Mouse (Mus musculus) cerebral cortex, adult 2 months (tissue): Measurements from ENCODE around the gene Tsku.

Experiments
- WGBS: fragments of 180-500 bp; shearing (Covaris S2); methylation state at CpG from one replicate; pipeline ENCODE4 v1.1.7; 2018; 5-methylcytosine and 5-hydroxymethylcytosine counted together

The Tsku gene

DNA sequence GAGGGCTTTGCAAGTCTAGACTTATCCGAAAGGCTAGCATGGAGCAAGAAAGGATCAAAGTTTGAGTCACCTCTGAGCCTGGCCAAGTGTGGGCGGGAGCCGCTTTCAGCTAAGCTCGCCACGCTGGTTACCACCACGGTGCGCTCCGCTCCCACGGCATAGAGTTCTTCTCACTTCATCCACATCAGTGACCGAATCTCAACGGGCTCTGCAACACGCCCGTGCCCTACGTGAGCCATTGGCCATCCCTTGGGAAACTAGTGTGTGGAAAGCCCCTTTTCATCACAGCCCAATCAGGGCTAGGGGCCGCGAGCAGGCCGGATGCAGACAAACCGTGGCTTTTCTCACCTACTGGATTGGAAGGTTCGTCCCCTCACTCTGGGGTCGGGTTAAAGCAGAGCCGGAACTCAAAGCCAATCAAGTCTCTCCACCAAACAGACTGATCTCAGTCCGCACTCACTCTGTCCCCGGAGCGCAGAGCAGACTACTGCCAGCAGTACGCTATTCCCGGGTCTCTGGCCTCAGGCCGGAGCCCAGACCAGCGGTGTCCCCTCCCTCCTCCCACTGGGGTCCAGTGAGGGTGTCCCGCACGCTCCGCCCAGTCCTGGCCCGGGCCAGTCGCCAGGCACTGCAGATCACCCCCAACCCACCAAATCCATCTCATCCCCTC lies 1.0 kb downstream of the Tsku start:
- 6% methylated on average over 33 of the region's 33 CpGs for WGBS

- WGBS = 92% methylated on average over 1 of the region's 1 CpGs
Measured at GRCm38 (mm10) chr7:98358016-98358415, 3.1 kb downstream of the Tsku start.

- 94% methylated on average over 5 of the region's 5 CpGs for WGBS
Measured at GRCm38 (mm10) chr7:98357324-98357723, 3.8 kb downstream of the Tsku start.

- 87% methylated on average over 4 of the region's 4 CpGs for WGBS
Measured at GRCm38 (mm10) chr7:98354921-98355310, 6.2 kb downstream of the Tsku start.

- 82% methylated on average over 12 of the region's 12 CpGs for WGBS
Measured at GRCm38 (mm10) chr7:98354160-98354920, 6.8 kb downstream of the Tsku start.

DNA sequence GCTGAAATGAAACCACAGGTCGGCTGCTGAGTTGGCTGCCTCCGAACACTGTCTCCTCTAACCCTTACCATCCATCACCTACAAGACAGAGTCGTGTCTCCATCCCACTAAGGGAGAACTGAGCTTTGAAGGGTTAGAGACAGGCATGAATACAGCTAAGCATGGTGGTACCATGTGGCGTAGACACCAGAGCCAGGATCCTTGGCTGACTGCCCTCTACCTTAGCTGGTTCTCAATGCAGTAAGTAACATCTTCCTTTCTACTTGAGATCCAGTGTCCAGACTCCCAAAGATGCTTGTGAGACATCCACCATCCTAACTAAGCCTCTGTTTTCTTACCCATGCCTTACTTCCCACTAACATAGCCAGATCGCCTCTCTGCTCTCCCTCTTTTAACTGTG lies 7.5 kb downstream of the Tsku start:
- WGBS = 91% methylated on average over 5 of the region's 5 CpGs

DNA sequence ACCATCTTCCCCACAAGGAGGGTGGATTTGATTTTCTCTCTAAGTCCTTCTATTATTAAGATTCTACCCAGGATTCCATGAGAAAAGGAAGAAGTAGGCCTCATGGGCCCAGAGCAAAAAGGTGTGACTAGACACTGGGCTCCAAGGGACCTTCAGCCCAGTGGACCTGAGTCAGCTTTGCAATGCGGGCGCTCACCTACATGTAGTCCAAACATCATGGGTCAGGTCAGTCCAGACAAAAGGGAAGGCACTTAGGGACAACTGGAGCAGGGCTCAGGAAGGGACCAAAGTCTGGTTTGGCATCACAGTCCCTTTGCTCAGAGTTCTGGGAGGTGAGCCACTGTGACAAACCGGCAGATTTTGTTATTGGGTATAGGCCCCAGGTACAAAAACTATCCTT lies 9.6 kb downstream of the Tsku start:
- 95% methylated on average over 3 of the region's 3 CpGs for WGBS

- 95% methylated on average over 6 of the region's 6 CpGs for WGBS
Measured at GRCm38 (mm10) chr7:98349821-98350220, 11.3 kb downstream of the Tsku start.

DNA sequence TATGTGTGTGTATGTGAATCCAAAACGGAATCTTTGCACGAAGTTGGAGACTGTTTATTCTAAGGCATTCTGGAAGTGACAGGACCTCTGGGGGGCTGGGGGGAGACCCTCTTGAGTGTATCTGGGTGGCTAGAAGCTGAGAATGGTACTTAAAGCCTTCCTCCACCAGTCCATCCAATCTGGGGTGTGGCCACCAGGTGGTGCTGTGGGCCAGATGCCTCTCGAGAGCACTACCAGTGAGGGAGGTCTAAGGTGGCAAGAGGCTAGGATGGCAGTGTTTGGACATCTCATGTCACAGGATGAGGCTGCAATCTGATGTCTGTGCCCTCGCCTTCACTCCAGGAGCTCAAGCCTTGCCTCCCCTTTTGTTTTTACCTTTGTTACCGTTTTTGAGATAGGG lies 12.0 kb downstream of the Tsku start:
- 32% methylated on average over 5 of the region's 5 CpGs for WGBS

DNA sequence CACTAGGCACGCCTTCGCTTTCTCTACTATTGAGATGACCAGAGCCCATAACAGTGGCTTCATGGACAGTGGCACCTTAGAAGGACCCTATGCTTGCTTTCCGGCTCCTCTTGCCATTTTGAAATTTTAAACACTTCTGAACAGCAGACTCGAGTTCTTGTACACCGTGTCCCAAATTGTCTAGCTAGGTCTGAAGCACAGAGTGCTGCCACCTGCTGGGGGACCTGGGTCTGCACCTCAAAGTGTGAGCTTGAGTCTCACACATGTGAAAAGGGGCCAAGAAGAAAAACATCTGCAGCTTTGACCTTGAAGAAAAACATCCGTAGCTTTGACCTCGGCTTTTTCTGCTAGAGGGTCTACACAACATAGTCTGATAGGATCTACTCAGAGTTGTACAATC lies 13.1 kb downstream of the Tsku start:
- 58% methylated on average over 7 of the region's 7 CpGs for WGBS

GRCm38 (mm10) chr7:98347471-98347870 lies 13.7 kb downstream of the Tsku start:
- whole genome bisulfite sequencing = 89% methylated on average over 5 of the region's 5 CpGs

DNA sequence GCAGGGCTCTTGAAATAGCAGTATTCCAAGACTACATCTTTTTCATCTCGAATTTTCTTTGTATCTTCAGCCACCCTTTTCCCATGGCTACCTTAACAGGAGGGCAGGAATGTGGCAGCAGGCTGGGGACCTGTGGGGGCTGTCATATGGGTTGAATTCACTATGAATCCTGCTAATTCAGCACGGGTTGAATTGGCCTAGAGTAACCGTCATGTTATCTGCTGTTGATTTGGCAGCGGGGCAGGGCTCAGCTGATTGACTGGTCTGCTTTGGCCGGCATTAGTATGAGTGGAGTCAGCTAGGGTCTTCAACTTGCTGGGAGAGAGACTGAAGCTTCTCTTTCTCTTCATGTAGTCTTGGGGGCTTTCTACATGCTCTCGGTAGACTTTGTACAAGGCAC lies 16.1 kb downstream of the Tsku start:
- 76% methylated on average over 6 of the region's 6 CpGs for WGBS

DNA sequence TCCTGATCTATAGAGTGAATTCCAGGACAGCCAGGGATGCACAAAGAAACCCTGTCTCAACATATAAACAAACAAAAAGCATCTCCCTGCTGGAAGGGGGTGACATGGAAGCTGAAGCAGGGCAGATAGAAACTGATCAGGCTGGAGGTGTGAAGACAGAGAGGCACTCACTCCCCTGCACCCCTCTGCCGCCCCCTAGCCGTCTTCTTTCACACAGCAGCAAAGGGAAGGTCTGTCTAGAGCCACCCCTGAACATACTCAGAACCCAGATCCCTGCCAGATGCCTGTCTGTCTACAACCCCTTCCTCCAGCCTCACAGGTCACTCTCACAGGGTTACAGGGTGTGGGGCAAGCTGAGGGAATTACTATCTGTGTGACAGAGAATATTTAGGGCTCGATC lies 16.8 kb downstream of the Tsku start:
- WGBS = 37% methylated on average over 3 of the region's 3 CpGs

DNA sequence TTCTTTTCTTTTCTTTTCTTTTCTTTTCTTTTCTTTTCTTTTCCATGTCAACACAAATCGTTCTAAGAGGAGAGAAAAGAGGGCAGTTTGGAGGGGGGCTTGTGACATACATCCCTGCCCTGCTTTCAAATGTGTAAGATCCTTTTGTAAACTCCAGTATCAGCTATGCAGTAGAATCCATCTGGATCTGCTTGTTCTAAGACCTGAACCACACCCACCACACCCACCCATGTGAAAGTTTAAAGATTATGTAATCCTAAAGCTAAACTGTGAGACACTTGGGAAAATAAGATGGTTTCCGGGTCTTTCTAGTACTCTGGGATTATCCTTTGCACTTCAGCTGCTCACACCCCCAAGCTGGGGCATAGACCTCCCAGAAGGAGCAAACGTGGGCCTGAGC lies 18.9 kb downstream of the Tsku start:
- 61% methylated on average over 3 of the region's 3 CpGs for WGBS

GRCm38 (mm10) chr7:98341475-98341874 lies 19.7 kb downstream of the Tsku start:
- WGBS = 2% methylated on average over 13 of the region's 13 CpGs

GRCm38 (mm10) chr7:98340343-98340742 lies 20.8 kb downstream of the Tsku start:
- WGBS = 91% methylated on average over 5 of the region's 5 CpGs

- WGBS = 89% methylated on average over 3 of the region's 3 CpGs
Measured at GRCm38 (mm10) chr7:98333987-98334386, 27.1 kb downstream of the Tsku start.

DNA sequence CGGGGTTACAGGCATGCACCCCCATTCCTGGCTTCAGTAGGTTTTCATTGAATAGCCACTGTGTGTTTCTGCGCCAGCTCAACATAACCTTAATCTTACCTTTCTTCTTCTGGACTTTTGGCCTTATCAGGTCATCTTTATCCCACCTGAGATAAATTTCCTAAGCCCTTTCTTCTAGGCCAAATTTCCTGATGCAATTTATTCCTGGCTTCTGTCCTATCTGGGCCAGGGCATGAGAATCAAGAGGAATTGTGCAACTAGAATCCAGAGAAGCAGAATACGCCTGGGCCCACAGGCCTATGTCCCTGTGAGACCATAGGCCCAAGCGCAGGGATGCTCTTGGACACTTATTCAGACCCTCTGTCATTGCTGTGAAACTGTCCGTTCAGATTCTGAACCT lies 27.6 kb downstream of the Tsku start:
- WGBS = over 99% methylated on average over 5 of the region's 5 CpGs

DNA sequence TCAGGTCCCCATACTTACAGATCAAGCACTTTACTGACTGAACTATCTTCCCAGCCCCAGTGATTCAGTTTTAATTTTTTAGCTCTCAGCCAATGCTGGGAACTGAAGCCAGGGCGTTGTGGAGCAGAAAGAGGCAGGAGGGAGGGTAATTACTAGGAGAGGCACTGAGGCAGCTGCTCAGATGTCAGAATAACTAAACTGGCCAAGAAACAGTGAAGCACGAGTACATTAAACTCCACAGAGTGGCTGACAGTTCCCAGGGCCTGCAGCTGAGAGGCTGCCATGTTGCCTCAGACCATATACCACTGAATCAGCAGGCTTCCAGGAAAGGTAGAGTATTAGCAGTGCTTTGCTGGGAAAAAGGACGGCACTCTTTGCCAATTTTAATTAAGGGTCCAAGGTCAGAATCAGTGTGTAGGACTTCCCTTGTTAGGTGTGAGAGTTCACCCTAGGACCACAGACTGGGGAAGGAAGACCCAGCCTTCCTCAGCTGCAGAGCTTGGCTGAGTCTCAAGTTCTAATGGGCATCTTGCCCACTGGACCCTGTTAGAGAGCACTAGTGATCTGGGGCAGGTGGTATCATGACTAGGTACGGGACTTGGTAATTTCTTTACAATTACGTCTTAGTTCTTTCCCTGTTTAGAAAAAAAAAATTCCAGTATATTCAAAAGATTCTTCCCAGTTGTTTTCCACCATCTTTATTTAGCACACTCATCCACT lies 28.3 kb downstream of the Tsku start:
- 72% methylated on average over 5 of the region's 5 CpGs for WGBS

GRCm38 (mm10) chr7:98331932-98332331 lies 29.2 kb downstream of the Tsku start:
- WGBS = 76% methylated on average over 3 of the region's 3 CpGs

DNA sequence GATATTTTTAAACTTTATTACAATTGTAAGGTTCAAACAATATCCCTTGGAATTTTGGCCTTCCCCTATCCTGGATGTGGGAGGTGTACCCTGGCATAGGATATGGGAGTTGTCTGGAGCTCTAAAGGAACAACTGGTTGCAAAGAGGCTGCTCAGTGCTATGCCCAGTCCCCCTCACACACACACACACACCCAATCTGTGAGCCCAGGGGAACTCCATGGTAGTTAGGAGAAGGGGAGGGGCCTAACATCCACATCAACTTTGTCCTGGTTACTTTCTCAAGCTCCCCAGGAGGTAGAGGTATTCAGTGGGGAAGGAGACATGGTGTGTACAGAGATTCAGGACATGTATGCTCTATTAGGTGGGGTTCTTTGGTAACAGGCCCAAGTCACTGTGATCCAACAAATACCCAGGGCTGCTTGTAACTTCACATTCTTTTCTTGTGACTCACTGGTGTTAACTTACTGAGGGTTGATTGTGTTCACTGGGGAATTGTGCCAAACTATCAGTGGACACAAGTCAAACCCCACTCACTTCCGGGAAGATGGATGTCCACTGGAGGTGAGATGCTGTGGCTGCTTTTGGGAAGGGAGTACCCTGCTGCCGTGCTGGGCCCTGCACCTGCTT lies 30.6 kb downstream of the Tsku start:
- 80% methylated on average over 2 of the region's 2 CpGs for WGBS

- 76% methylated on average over 7 of the region's 7 CpGs for WGBS
Measured at GRCm38 (mm10) chr7:98329651-98330374, 31.3 kb downstream of the Tsku start.
